Mouse (Mus musculus) cerebellum, adult 2 months (tissue): ENCODE measurements around the gene Lrrc51. TPM values are rescaled to one million over a fixed set of nuclear protein-coding genes. Genes with fewer than 3 reads are reported as not detected.

Experiments used
- DNase-seq, 2 experiments: peaks; one replicate each; pipeline ENCODE4 v3.0.0; 2021
- H3K27ac ChIP-seq: fragments of 200-500 bp; 2 replicates; pipeline ENCODE4 v1.5.1; 2012; ENCODE audit warnings: low read length, control low read depth, inconsistent platforms; ENCODE audit not compliant: insufficient read depth
- H3K27me3 ChIP-seq: fragments of 200-500 bp; 2 replicates; pipeline ENCODE4 v1.6.1; 2012; ENCODE audit warnings: inconsistent platforms, mild to moderate bottlenecking, low read length, moderate library complexity; ENCODE audit not compliant: control insufficient read depth, insufficient read depth
- H3K4me1 ChIP-seq: fragments of 200-500 bp; 2 replicates; pipeline ENCODE4 v1.6.1; 2011; ENCODE audit warnings: low read length; ENCODE audit not compliant: control insufficient read depth, insufficient read depth
- H3K4me3 ChIP-seq: fragments of 200-500 bp; replicated peaks from 2 replicates; pipeline ENCODE3; 2011; ENCODE audit warnings: mild to moderate bottlenecking, low read depth, low read length, control low read depth; ENCODE audit not compliant: insufficient read depth
- CTCF ChIP-seq: fragments of 200-500 bp; IDR thresholded peaks from 2 replicates; pipeline ENCODE4 v1.5.1; 2011; ENCODE audit warnings: low read depth, mild to moderate bottlenecking, control low read depth, low read length, moderate library complexity, borderline replicate concordance; ENCODE audit not compliant: insufficient read depth
- POLR2A ChIP-seq: fragments of 200-500 bp; IDR thresholded peaks from 2 replicates; pipeline ENCODE4 v1.6.1; 2011; ENCODE audit warnings: low read length, control low read depth, borderline replicate concordance; ENCODE audit not compliant: insufficient read depth
- WGBS: fragments of 180-500 bp; shearing (Covaris S2); methylation state at CpG from one replicate; pipeline ENCODE4 v1.1.7; 2018; 5-methylcytosine and 5-hydroxymethylcytosine counted together
- polyA plus RNA-seq: library from polyadenylated mRNA; depleted of rRNA; stranded (reverse); fragments of >200 nt; gene quantifications from 2 replicates; pipeline ENCODE4 v1.2.3, GENCODE M21; 2012

The Lrrc51 gene
- polyA plus RNA-seq, 1 experiment = 10.2 TPM

- WGBS = 55% methylated on average over 3 of the region's 3 CpGs
- peaks cover 10% of the 10 kb centered on the region for H3K4me1 ChIP-seq
- DNase-seq = no peak
- no peak overlapping the region for H3K4me3 ChIP-seq
- TF ChIP-seq POLR2A = no peak
- no peak for TF ChIP-seq CTCF
- H3K27me3 ChIP-seq = no peaks in the 10 kb centered on the region
- H3K27ac ChIP-seq = no peak overlapping the region
These were observed 21.7 kb downstream of the Lrrc51 start for GRCm38 (mm10) chr7:101911982-101912381.

GRCm38 (mm10) chr7:101910138-101910537 is 23.6 kb downstream of the Lrrc51 start:
- DNase-seq = no peak
- WGBS = 50% methylated on average over 4 of the region's 4 CpGs
- Histone ChIP-seq H3K27me3 (no peaks in the 10 kb centered on the region), H3K27ac (no peak overlapping the region), H3K4me3 (no peak overlapping the region), H3K4me1 (peaks cover 15% of the 10 kb centered on the region)
- TF ChIP-seq POLR2A (no peak), CTCF (no peak)

- H3K4me3 ChIP-seq = no peak overlapping the region
- no peak overlapping the region for H3K27ac ChIP-seq
- no peak for DNase-seq
- TF ChIP-seq CTCF (no peak), POLR2A (no peak)
- 42% methylated on average over 4 of the region's 4 CpGs for WGBS
- no peaks in the 10 kb centered on the region for H3K27me3 ChIP-seq
- peaks cover 15% of the 10 kb centered on the region for H3K4me1 ChIP-seq
These were observed 25.3 kb downstream of the Lrrc51 start for GRCm38 (mm10) chr7:101908367-101908766.

GRCm38 (mm10) chr7:101906696-101907095 is 27.0 kb downstream of the Lrrc51 start:
- H3K27ac ChIP-seq = no peak overlapping the region
- WGBS = 60% methylated on average over 8 of the region's 8 CpGs
- peak in 1 of 2 experiments; percentile 32 for DNase-seq
- peak overlapping the region; percentile 79 for H3K4me3 ChIP-seq
- H3K4me1 ChIP-seq = peaks cover 15% of the 10 kb centered on the region
- H3K27me3 ChIP-seq = no peaks in the 10 kb centered on the region
- TF ChIP-seq POLR2A (no peak), CTCF (no peak)

GRCm38 (mm10) chr7:101906287-101906681 is 27.4 kb downstream of the Lrrc51 start, which contains the start of gene Tomt:
Tomt (minus strand) TSS chr7:101906359.
- 12% methylated on average over 11 of the region's 11 CpGs for whole genome bisulfite sequencing
- Histone ChIP-seq H3K4me3 (peak within 1 kb of the TSS; percentile 94), H3K27ac (peak within 1 kb of the TSS; percentile 97), H3K27me3 (no peaks in the 10 kb centered on the region), H3K4me1 (peaks cover 15% of the 10 kb centered on the region)
- DNase-seq = no peak
- no peak for TF ChIP-seq POLR2A
- no peak for TF ChIP-seq CTCF

- TF ChIP-seq POLR2A (peak; percentile 91), CTCF (no peak)
- peaks cover 15% of the 10 kb centered on the region for H3K4me1 ChIP-seq
- WGBS = under 1% methylated on average over 61 of the region's 61 CpGs
- peak within 1 kb of the TSS; percentile 94 for H3K4me3 ChIP-seq
- H3K27ac ChIP-seq = peak within 1 kb of the TSS; percentile 97
- DNase-seq = peak; percentile 100
- H3K27me3 ChIP-seq = no peaks in the 10 kb centered on the region
These were observed 28.0 kb downstream of the Lrrc51 start, which contains the start of gene Lamtor1 for GRCm38 (mm10) chr7:101905561-101906286. Lamtor1 (plus strand) TSS chr7:101905904.

GRCm38 (mm10) chr7:101902846-101903245 is 30.8 kb downstream of the Lrrc51 start:
- no peak overlapping the region for H3K4me3 ChIP-seq
- TF ChIP-seq CTCF (no peak), POLR2A (no peak)
- H3K4me1 ChIP-seq = peaks cover 4% of the 10 kb centered on the region; the same call in 1 of the 2 replicates
- H3K27me3 ChIP-seq = no peaks in the 10 kb centered on the region
- H3K27ac ChIP-seq = no peak overlapping the region
- no peak for DNase-seq

GRCm38 (mm10) chr7:101901969-101902368 is 31.7 kb downstream of the Lrrc51 start:
- Histone ChIP-seq H3K27me3 (no peaks in the 10 kb centered on the region), H3K27ac (no peak overlapping the region), H3K4me3 (no peak overlapping the region), H3K4me1 (peaks cover 4% of the 10 kb centered on the region; the same call in 1 of the 2 replicates)
- DNase-seq = no peak
- TF ChIP-seq POLR2A = no peak
- WGBS = 92% methylated on average over 10 of the region's 10 CpGs

GRCm38 (mm10) chr7:101900331-101901097 is 33.2 kb downstream of the Lrrc51 start:
- Histone ChIP-seq H3K4me3 (no peak overlapping the region), H3K4me1 (no peaks in the 10 kb centered on the region), H3K27me3 (no peaks in the 10 kb centered on the region), H3K27ac (no peak overlapping the region)
- DNase-seq = no peak
- TF ChIP-seq POLR2A (no peak), CTCF (no peak)
- 89% methylated on average over 16 of the region's 16 CpGs for WGBS
